Mouse (Mus musculus) heart, embryonic 13.5 days (tissue): ENCODE results near the gene Pdxp. TPM values are rescaled to one million over a fixed set of nuclear protein-coding genes. Genes with fewer than 3 reads are reported as not detected.
A peak's percentile ranks its signal among the peaks of the same experiment; 100 is the strongest.
"Not testable (repeated sequence)": the region's sequence is repeated elsewhere in the genome, so short reads cannot be mapped to it uniquely, and the experiment has no call there.

Experiments
- ATAC-seq: fragments of 200-750 bp; cut with Nextera tagmentation; 2 replicates; pipeline ENCODE4 v1.8.0; 2017; ENCODE audit warnings: moderate TSS enrichment; ENCODE audit not compliant: insufficient number of reproducible peaks, low FRiP score, low TSS enrichment; ENCODE audit errors: extremely low read depth
- H3K27ac ChIP-seq: fragments of 300-500 bp; sonication (generic); replicated peaks from 2 replicates; pipeline ENCODE4 v1.5.1; 2015; ENCODE audit warnings: moderate library complexity, mild to moderate bottlenecking, inconsistent platforms
- H3K27me3 ChIP-seq: fragments of 300-500 bp; sonication (generic); replicated peaks from 2 replicates; pipeline ENCODE4 v1.6.1; 2015; ENCODE audit warnings: mild to moderate bottlenecking, inconsistent platforms
- H3K36me3 ChIP-seq: fragments of 300-500 bp; sonication (generic); 2 replicates; pipeline ENCODE4 v1.6.1; 2015; ENCODE audit warnings: mild to moderate bottlenecking, inconsistent platforms
- H3K4me1 ChIP-seq: fragments of 300-500 bp; sonication (generic); 2 replicates; pipeline ENCODE4 v1.6.1; 2015; ENCODE audit warnings: inconsistent platforms
- H3K4me2 ChIP-seq: fragments of 300-500 bp; sonication (generic); 2 replicates; pipeline ENCODE4 v1.6.1; 2015; ENCODE audit warnings: inconsistent platforms, mild to moderate bottlenecking, moderate library complexity
- H3K4me3 ChIP-seq: fragments of 300-500 bp; sonication (generic); 2 replicates; pipeline ENCODE4 v1.5.1; 2015; ENCODE audit warnings: moderate library complexity, mild to moderate bottlenecking, inconsistent platforms
- H3K9ac ChIP-seq: fragments of 300-500 bp; sonication (generic); 2 replicates; pipeline ENCODE4 v1.6.1; 2015; ENCODE audit warnings: inconsistent platforms, mild to moderate bottlenecking, moderate library complexity
- H3K9me3 ChIP-seq: fragments of 300-500 bp; sonication (generic); 2 replicates; pipeline ENCODE4 v1.6.1; 2016; ENCODE audit warnings: inconsistent platforms
- WGBS: fragments of 180-500 bp; shearing (Covaris S2); methylation state at CpG from one replicate; pipeline ENCODE4 v1.1.7; 2015; ENCODE audit warnings: mixed read lengths; 5-methylcytosine and 5-hydroxymethylcytosine counted together
- polyA plus RNA-seq: library from polyadenylated mRNA; unstranded; fragments of >200 nt; fragmentation: Nextera tagmentation; extraction: Ambion mirVana; gene quantifications from 2 replicates; pipeline ENCODE4 v1.2.1, GENCODE M21; 2015

The Pdxp gene
- polyA plus RNA-seq, 1 experiment from 2014 or later = 20.2 TPM

DNA sequence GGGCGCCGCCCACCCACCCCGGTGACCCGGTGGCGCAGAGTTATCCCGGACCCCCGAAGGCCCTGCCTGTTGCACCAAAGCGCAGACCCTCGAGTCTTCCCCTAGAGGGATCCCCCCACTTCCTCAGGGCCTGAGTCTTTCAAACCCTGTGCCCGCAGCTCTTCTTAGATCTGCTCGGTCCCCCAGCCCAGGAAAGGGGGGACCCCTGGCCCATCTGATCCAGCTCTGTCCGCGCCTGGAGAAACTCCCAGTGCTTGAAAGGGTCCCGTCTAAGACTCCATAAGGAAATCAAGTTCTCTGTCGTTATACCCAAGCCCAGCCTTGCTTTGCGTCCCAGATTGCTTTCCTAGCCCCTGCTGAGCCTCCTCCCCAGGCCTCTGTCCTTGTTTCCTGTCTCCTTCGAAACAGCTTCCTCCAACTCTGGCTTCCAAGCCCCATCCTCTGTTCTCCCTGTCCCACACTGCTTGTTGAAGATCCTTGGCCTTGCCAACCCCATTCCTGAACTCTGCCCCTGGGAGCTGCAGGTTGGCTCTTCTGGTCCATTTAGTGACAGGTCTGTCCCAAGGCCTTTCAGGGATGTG is 35.8 kb upstream of the Pdxp start:
- Histone ChIP-seq H3K9ac (peak overlapping the region; percentile 98), H3K9me3 (no peaks in the 10 kb centered on the region), H3K27ac (peak overlapping the region; percentile 99), H3K4me2 (peak overlapping the region; percentile 78), H3K27me3 (no peaks in the 10 kb centered on the region), H3K4me1 (peaks cover 48% of the 10 kb centered on the region), H3K4me3 (peak overlapping the region; percentile 71), H3K36me3 (peaks cover 32% of the 10 kb centered on the region)
- 0% methylated on average over 17 of the region's 17 CpGs for WGBS
- ATAC-seq = peak; percentile 9; the same call in 1 of the 2 replicates

DNA sequence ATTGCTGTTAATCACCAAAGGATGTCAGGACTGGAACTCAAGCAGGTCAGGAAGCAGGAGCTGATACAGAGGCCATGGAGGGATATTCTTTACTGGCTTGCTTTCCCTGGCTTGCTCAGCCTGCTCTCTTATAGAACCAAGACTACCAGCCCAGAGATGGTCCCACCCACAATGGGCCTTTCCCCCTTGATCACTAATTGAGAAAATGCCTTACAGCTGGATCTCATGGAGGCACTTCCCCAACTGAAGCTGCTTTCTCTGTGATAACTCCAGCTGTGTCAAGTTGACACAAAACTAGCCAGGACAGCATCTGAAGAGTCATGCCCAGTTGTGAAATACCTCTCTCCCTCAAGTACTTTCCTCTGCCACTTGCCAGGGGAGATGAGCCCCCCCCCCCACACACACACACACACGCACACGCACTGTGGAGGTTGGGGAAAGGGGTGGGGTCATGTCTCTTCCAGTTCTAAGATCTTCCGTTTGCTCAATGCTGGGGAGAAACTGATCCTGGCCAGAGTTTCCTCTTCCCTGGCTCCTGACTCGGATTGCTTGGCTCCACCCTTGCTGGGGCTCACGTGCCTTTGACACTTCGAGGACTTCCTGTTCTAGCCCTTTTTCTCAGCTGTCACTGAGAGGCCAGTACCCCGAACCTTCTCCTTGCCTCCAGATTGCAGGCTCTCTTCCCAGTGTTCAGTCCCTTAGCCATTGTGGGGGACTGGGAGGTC is 34.8 kb upstream of the Pdxp start:
- H3K9ac ChIP-seq = peak overlapping the region; percentile 54
- H3K4me1 ChIP-seq = peaks cover 43% of the 10 kb centered on the region
- not testable (repeated sequence) for H3K27me3 ChIP-seq, H3K4me3 ChIP-seq, ATAC-seq, H3K9me3 ChIP-seq
- peaks cover 42% of the 10 kb centered on the region for H3K36me3 ChIP-seq
- 43% methylated on average over 7 of the region's 7 CpGs for WGBS
- peak overlapping the region; percentile 29 for H3K27ac ChIP-seq
- peak overlapping the region; percentile 78 for H3K4me2 ChIP-seq

DNA sequence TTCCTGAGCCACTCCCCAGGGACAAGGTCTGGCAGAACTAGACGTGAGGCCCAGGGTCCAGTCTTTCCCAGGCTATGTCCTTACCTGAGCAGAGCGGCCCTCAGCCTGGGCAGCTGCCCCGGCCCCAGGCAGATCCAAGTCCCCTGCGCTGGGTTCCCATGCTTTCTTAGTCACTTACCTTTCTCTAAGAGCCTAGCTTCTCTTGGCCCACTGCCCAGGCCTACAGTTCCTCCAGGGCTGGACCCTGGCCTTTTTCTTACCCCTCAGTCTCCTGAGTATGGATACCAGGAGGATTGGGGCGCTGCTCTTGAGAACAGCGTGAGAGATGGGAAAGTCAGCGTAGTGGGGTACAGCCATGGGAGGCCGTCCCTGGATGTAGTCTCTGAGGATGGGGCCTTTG is 33.3 kb upstream of the Pdxp start:
- Histone ChIP-seq H3K4me2 (no peak overlapping the region), H3K27me3 (no peaks in the 10 kb centered on the region), H3K27ac (no peak overlapping the region), H3K9me3 (no peaks in the 10 kb centered on the region), H3K36me3 (peaks cover 57% of the 10 kb centered on the region), H3K4me1 (peaks cover 39% of the 10 kb centered on the region), H3K4me3 (no peak overlapping the region), H3K9ac (no peak overlapping the region; the same call in 1 of the 2 replicates)
- WGBS = 86% methylated on average over 8 of the region's 8 CpGs
- no peak for ATAC-seq

DNA sequence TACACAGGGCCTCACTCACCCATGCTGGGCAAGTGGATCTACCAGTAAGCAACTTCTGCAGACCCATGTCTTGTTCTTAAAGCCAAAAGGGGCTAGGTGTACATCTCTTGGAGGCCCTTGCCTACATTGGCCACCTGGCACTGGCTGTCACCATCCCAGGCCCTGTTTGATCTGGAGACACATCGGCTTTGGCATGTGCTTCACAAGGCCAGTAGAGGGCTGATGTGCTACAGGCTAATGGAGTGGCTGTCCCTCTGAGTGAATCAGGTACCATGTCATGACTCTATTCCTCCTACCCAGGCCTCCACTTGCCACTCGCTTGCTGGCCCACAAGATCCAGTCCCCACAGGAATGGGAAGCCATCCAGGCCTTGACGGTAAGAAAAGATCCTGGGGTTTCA is 31.9 kb upstream of the Pdxp start:
- no peak overlapping the region for H3K4me3 ChIP-seq
- no peaks in the 10 kb centered on the region for H3K27me3 ChIP-seq
- no peak overlapping the region for H3K27ac ChIP-seq
- no peak overlapping the region for H3K9ac ChIP-seq
- WGBS = 67% methylated on average over 3 of the region's 3 CpGs
- H3K36me3 ChIP-seq = peaks cover 71% of the 10 kb centered on the region
- H3K4me2 ChIP-seq = no peak overlapping the region
- ATAC-seq = no peak
- no peaks in the 10 kb centered on the region for H3K9me3 ChIP-seq
- peaks cover 27% of the 10 kb centered on the region for H3K4me1 ChIP-seq

DNA sequence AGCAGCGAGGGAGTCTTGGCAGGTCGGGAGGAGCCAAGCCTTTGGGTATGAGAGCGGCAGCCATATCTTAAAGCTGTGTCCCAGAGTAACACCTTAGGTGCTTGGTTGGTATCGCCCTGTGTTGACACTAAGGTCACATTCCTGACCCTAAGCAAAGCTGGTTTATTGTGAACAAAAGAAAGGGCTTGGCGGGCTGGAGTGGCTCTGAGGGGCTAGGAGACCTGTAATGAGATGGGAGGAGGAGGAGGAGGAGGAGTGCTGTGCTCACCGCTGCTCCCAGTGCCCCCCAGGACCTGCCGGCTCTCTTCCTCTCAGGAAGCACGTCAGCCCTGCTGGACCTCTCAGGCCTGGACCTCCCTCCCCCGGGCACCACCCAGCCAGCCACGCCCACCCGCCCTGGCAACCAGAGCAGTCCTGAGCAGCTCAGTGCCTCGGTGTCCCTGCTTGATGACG is 24.3 kb upstream of the Pdxp start:
- Histone ChIP-seq H3K9me3 (no peaks in the 10 kb centered on the region), H3K4me1 (peaks cover 54% of the 10 kb centered on the region), H3K36me3 (peaks cover 98% of the 10 kb centered on the region), H3K27ac (0 out of 2 replicates have a peak overlapping the region, but pooled peaks have one; percentile 53), H3K27me3 (no peaks in the 10 kb centered on the region), H3K4me3 (no peak overlapping the region), H3K4me2 (peak overlapping the region; percentile 7; the same call in 1 of the 2 replicates), H3K9ac (peak overlapping the region; percentile 58)
- ATAC-seq = no peak
- WGBS = 32% methylated on average over 12 of the region's 13 CpGs

DNA sequence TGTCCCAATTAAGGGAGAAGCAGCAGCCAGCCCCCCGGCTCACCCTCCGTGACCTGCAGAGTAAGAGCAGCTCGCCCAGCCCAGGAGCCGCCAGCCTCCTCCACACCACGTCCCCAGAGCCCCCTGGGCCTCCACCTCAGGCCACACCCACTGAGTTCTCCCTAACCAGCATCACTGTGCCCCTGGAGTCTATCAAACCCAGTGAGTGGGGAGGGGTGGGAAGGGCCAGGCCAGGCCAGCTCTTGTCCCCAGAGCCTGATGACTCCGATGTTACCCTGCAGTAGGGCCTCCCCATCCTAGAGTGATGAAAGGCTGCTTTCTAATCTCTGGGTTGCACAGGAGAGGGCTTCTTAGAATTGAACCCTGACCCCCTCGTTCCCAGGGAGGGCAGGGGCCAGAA is 21.3 kb upstream of the Pdxp start:
- 23% methylated on average over 7 of the region's 7 CpGs for WGBS
- peak overlapping the region; percentile 29 for H3K27ac ChIP-seq
- H3K4me2 ChIP-seq = peak overlapping the region; percentile 11
- ATAC-seq = peak; percentile 21; the same call in 1 of the 2 replicates
- H3K9me3 ChIP-seq = no peaks in the 10 kb centered on the region
- H3K9ac ChIP-seq = peak overlapping the region; percentile 58
- H3K36me3 ChIP-seq = peaks cover 79% of the 10 kb centered on the region
- peaks cover 85% of the 10 kb centered on the region for H3K4me1 ChIP-seq
- no peak overlapping the region for H3K4me3 ChIP-seq
- H3K27me3 ChIP-seq = no peaks in the 10 kb centered on the region

DNA sequence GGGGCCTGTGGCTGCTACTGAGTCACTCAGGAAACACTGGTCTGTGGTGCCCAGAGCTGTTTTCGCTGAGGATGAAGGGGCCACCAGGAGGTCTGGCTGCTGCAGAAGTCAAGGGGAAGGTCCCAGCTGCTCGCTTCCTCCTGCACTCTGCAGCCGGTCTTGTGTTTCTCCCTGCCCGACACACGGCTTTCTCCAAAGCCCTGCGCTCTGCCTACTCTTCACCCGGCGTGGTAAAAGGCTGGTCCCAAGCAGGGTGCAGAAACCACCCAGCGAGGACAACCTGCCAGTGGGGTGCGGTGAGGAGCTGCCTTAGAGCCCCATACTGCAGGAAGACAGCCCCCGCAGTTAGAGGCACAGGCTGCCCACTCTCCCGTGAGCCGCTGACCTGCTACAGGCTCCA is 19.0 kb upstream of the Pdxp start:
- peak overlapping the region; percentile 7; the same call in 1 of the 2 replicates for H3K4me2 ChIP-seq
- peaks cover 56% of the 10 kb centered on the region for H3K36me3 ChIP-seq
- no peak for ATAC-seq
- peak overlapping the region; percentile 78 for H3K27ac ChIP-seq
- peak overlapping the region; percentile 67 for H3K9ac ChIP-seq
- no peaks in the 10 kb centered on the region for H3K9me3 ChIP-seq
- no peaks in the 10 kb centered on the region for H3K27me3 ChIP-seq
- H3K4me1 ChIP-seq = peaks cover 88% of the 10 kb centered on the region
- WGBS = 63% methylated on average over 13 of the region's 13 CpGs
- H3K4me3 ChIP-seq = no peak overlapping the region

DNA sequence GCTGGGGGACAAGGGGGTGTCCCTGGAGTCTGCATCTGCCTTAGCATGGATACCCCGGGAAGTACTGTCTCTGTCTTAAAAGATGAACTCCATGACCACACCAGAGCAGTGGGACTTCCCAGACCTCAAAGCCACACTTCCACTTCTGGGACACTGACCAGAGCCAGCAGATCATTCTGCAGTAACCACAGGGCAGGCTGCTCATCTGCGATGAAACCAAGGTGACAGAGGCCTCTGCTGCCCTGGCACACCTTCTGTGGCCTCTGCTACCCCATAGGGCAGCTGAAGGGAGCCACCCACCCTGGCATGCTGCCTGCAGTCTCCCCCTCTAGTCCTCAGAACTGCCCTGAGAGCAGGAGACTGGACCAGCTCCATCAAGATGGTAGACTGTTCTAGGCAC is 18.0 kb upstream of the Pdxp start:
- H3K9me3 ChIP-seq = no peaks in the 10 kb centered on the region
- 73% methylated on average over 2 of the region's 2 CpGs for WGBS
- H3K27me3 ChIP-seq = no peaks in the 10 kb centered on the region
- H3K27ac ChIP-seq = no peak overlapping the region
- H3K4me1 ChIP-seq = peaks cover 91% of the 10 kb centered on the region
- H3K9ac ChIP-seq = no peak overlapping the region
- ATAC-seq = no peak
- H3K36me3 ChIP-seq = peaks cover 46% of the 10 kb centered on the region
- no peak overlapping the region for H3K4me3 ChIP-seq
- no peak overlapping the region for H3K4me2 ChIP-seq

DNA sequence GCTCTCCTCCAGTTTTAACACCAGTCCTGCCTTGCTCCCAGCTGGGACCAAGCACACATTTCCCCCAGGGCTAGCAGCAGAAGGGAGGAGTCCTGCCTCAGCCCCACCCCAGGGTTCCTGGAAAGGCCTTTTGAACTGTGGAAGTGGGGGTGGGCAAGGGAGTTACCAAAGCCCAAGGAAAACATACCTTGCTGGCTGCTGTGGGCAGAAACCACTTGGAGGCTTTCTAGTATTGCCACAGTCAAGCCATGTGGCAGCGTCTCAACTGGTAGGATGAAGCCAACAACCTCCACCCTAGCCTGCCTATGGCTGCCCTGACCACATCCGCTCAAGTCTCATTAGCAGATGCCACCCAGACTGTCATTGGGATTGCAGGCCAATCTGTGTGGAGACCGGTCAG is 17.6 kb upstream of the Pdxp start:
- 84% methylated on average over 3 of the region's 3 CpGs for WGBS
- no peak overlapping the region for H3K27ac ChIP-seq

DNA sequence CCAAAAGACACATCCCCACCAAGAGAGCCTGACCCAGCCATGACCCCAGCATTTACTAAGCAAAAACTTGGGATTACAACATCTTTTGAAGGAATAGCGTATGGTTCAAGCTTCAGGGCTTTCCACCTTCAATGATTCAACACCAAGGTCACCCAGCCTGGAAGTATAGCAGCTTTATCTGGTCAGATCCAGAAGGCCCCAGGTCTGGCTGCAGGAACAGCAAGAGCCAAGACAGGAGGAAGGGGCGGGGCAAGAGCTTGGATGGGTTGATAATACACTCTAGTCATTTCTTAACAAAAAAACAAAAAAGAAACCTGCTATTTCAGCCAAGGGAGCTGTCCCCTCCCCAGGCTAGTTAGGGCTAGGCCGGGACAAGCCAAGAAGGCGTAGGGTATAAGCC is 16.2 kb upstream of the Pdxp start:
- 0 out of 2 replicates have a peak overlapping the region, but pooled peaks have one; percentile 4 for H3K9ac ChIP-seq
- H3K36me3 ChIP-seq = peaks cover 41% of the 10 kb centered on the region
- WGBS = 65% methylated on average over 4 of the region's 4 CpGs
- H3K27me3 ChIP-seq = no peaks in the 10 kb centered on the region
- no peak overlapping the region for H3K4me3 ChIP-seq
- ATAC-seq = no peak
- H3K4me1 ChIP-seq = peaks cover 86% of the 10 kb centered on the region
- H3K27ac ChIP-seq = 0 out of 2 replicates have a peak overlapping the region, but pooled peaks have one; percentile 84
- H3K9me3 ChIP-seq = no peaks in the 10 kb centered on the region
- H3K4me2 ChIP-seq = peak overlapping the region; percentile 7; the same call in 1 of the 2 replicates

More for the DNA sequence above, 17.6 kb upstream of the Pdxp start:
- Histone ChIP-seq H3K9ac (no peak overlapping the region), H3K4me2 (no peak overlapping the region), H3K4me1 (peaks cover 92% of the 10 kb centered on the region), H3K27me3 (no peaks in the 10 kb centered on the region), H3K4me3 (no peak overlapping the region), H3K36me3 (peaks cover 42% of the 10 kb centered on the region), H3K9me3 (no peaks in the 10 kb centered on the region)
- no peak for ATAC-seq

DNA sequence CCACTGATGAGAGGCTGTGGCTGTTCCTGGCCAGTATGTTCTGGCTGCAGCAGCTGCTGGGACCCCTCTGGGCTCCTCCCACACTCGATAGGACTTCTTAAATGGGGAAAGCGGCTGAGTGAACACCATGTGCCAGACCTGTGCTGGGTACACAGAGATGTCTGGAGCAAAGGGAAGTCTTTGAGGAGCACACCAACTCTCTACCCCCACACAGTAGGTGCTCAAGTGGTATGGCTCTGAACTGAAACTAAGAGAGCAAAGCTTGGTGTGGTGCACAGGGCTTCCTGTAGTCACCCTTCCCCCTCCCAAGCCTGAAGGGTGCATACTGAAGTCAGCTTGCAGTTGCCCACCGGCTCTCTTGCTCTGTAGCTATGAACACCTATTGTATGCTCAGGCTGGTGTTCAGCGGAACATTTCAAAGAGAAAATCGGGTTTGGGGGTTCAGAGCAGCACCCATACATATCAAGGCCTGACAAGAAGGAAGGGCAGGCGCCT is 15.2 kb upstream of the Pdxp start:
- 39% methylated on average over 6 of the region's 6 CpGs for WGBS
- Histone ChIP-seq H3K9ac (peak overlapping the region; percentile 96), H3K4me2 (peak overlapping the region; percentile 94), H3K27me3 (no peaks in the 10 kb centered on the region), H3K4me1 (peaks cover 80% of the 10 kb centered on the region), H3K27ac (peak overlapping the region; percentile 84), H3K9me3 (no peaks in the 10 kb centered on the region), H3K4me3 (peak overlapping the region; percentile 88), H3K36me3 (peaks cover 41% of the 10 kb centered on the region)
- ATAC-seq = no peak
